Mouse (Mus musculus) embryonic facial prominence, embryonic 15.5 days (tissue): Measurements from ENCODE around the gene Krtap1-5. TPM values are rescaled to one million over a fixed set of nuclear protein-coding genes. Genes with fewer than 3 reads are reported as not detected.

ENCODE experiments used
- ATAC-seq: fragments of 200-750 bp; cut with Nextera tagmentation; 2 replicates; pipeline ENCODE4 v1.8.0; 2017; ENCODE audit warnings: low read depth, moderate TSS enrichment; ENCODE audit not compliant: insufficient number of reproducible peaks, low FRiP score, low TSS enrichment
- H3K27ac ChIP-seq: fragments of 300-500 bp; sonication (generic); replicated peaks from 2 replicates; pipeline ENCODE4 v1.5.1; 2015; ENCODE audit warnings: mild to moderate bottlenecking, inconsistent platforms
- H3K27me3 ChIP-seq: fragments of 300-500 bp; sonication (generic); 2 replicates; pipeline ENCODE4 v1.6.1; 2015; ENCODE audit warnings: inconsistent platforms
- H3K36me3 ChIP-seq: fragments of 300-500 bp; sonication (generic); 2 replicates; pipeline ENCODE4 v1.6.1; 2015; ENCODE audit warnings: mild to moderate bottlenecking, inconsistent platforms
- H3K4me1 ChIP-seq: fragments of 300-500 bp; sonication (generic); 2 replicates; pipeline ENCODE4 v1.6.1; 2015; ENCODE audit warnings: inconsistent platforms
- H3K4me2 ChIP-seq: fragments of 300-500 bp; sonication (generic); replicated peaks from 2 replicates; pipeline ENCODE4 v1.6.1; 2015; ENCODE audit warnings: mild to moderate bottlenecking, inconsistent platforms
- H3K4me3 ChIP-seq: fragments of 300-500 bp; sonication (generic); replicated peaks from 2 replicates; pipeline ENCODE4 v1.5.1; 2015; ENCODE audit warnings: mild to moderate bottlenecking, inconsistent platforms
- H3K9ac ChIP-seq: fragments of 300-500 bp; sonication (generic); 2 replicates; pipeline ENCODE4 v1.6.1; 2015; ENCODE audit warnings: inconsistent platforms
- H3K9me3 ChIP-seq: fragments of 300-500 bp; sonication (generic); replicated peaks from 2 replicates; pipeline ENCODE4 v1.6.1; 2016; ENCODE audit warnings: inconsistent platforms
- WGBS: fragments of 180-500 bp; shearing (Covaris S2); methylation state at CpG from one replicate; pipeline ENCODE4 v1.1.7; 2015; 5-methylcytosine and 5-hydroxymethylcytosine counted together
- polyA plus RNA-seq: library from polyadenylated mRNA; unstranded; fragments of >200 nt; fragmentation: Nextera tagmentation; extraction: Ambion mirVana; gene quantifications from 2 replicates; pipeline ENCODE4 v1.2.1, GENCODE M21; 2015

Krtap1-5 gene
- polyA plus RNA-seq, 1 experiment from 2014 or later: 3.7 TPM

- Histone ChIP-seq H3K36me3 (no peaks in the 10 kb centered on the region), H3K4me3 (no peak overlapping the region), H3K4me2 (no peak overlapping the region), H3K9me3 (no peaks in the 10 kb centered on the region), H3K9ac (no peak overlapping the region), H3K4me1 (no peaks in the 10 kb centered on the region), H3K27ac (no peak overlapping the region), H3K27me3 (no peaks in the 10 kb centered on the region)
- ATAC-seq: no peak
- 75% methylated on average over 6 of the region's 6 CpGs for WGBS
Observed at GRCm38 (mm10) chr11:99581564-99581963, 748 bp upstream of the Krtap1-5 start.

DNA sequence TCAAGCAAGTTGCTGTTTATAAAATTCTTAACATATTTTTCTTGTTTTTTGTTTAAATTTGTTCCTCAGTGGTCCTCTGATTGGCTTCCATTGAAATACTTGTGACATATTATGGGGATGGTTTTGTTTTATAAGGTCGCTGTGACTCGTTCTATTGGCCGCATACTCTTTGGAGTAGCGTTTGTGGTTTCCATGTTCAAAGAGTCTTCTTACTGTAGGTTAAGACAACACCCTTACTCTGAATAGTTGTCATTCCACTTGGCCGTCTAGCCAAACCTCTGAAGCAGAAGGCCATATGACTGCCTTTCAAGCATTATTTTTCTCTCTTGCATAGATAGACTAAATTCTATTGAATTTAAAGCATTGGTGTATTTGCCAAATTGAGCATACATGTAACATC lies 235 bp upstream of the Krtap1-5 start:
- Histone ChIP-seq H3K27me3 (no peaks in the 10 kb centered on the region), H3K9ac (no peak overlapping the region), H3K36me3 (no peaks in the 10 kb centered on the region), H3K4me2 (no peak overlapping the region), H3K4me3 (no peak overlapping the region), H3K9me3 (no peaks in the 10 kb centered on the region), H3K27ac (no peak overlapping the region), H3K4me1 (no peaks in the 10 kb centered on the region)
- ATAC-seq: no peak
- WGBS: 76% methylated on average over 5 of the region's 5 CpGs

DNA sequence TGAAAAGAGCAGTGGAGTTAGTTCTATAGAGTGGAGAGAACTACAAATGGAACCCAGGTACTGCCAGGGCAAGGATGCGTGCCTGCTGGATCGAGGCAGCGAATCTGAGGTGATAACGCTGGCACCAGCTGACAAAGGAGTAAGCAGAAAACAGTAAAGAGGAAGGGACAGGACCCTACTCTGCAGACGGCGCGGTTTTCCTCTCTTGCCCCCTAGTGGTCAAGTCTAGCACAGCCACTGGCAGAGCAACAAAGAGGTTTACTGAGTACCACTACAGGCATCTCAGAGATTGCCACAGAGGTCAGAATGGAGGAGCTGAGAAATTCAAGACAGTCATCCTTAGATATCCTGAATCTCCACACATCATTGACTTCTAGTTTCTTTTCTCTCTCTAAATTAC lies 6.7 kb downstream of the Krtap1-5 start:
- Histone ChIP-seq H3K9ac (no peak overlapping the region), H3K9me3 (no peaks in the 10 kb centered on the region), H3K4me3 (peak overlapping the region; percentile 24; the same call in 1 of the 2 replicates), H3K4me2 (peak overlapping the region; percentile 44), H3K27me3 (no peaks in the 10 kb centered on the region), H3K36me3 (no peaks in the 10 kb centered on the region), H3K4me1 (no peaks in the 10 kb centered on the region), H3K27ac (no peak overlapping the region)
- ATAC-seq: no peak
- WGBS: 2% methylated on average over 7 of the region's 7 CpGs

DNA sequence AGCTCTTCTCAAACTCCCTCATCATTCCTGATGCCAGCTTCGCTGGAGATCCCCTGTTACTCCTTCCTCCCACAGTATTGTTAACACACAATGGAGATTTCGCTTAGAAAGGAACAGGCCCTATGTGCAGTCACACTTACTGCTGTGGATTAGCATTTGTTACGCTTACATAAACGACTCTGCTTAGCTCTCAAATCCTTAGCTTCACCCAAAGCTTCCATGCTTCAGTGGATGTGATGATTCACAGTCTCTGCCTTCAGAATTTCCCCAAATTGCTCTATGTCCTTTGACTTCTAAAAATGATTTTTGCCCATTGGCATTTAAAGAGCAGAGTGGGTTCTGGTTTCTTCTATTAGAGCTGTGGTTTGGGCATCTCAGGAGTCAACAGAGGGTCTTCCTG lies 7.7 kb downstream of the Krtap1-5 start:
- H3K4me2 ChIP-seq: no peak overlapping the region
- 56% methylated on average over 4 of the region's 4 CpGs for WGBS
- no peaks in the 10 kb centered on the region for H3K9me3 ChIP-seq
- no peaks in the 10 kb centered on the region for H3K36me3 ChIP-seq
- ATAC-seq: no peak
- no peak overlapping the region for H3K9ac ChIP-seq
- H3K27ac ChIP-seq: no peak overlapping the region
- H3K27me3 ChIP-seq: no peaks in the 10 kb centered on the region
- H3K4me1 ChIP-seq: no peaks in the 10 kb centered on the region
- no peak overlapping the region for H3K4me3 ChIP-seq

GRCm38 (mm10) chr11:99566530-99566929 lies 14.3 kb downstream of the Krtap1-5 start, which contains the start of gene Krtap3-1:
Gene Krtap3-1, minus strand, starts transcription at chr11:99566630.
- H3K9me3 ChIP-seq: no peaks in the 10 kb centered on the region
- H3K9ac ChIP-seq: no peak within 1 kb of the TSS
- no peak within 1 kb of the TSS for H3K4me3 ChIP-seq
- H3K4me1 ChIP-seq: no peaks in the 10 kb centered on the region
- H3K4me2 ChIP-seq: no peak within 1 kb of the TSS
- 86% methylated on average over 7 of the region's 7 CpGs for WGBS
- no peaks in the 10 kb centered on the region for H3K27me3 ChIP-seq
- H3K36me3 ChIP-seq: no peaks in the 10 kb centered on the region
- no peak for ATAC-seq
- no peak within 1 kb of the TSS for H3K27ac ChIP-seq

GRCm38 (mm10) chr11:99562580-99562979 lies 18.2 kb downstream of the Krtap1-5 start:
- WGBS: 72% methylated on average over 6 of the region's 6 CpGs
- no peaks in the 10 kb centered on the region for H3K27me3 ChIP-seq
- H3K4me1 ChIP-seq: no peaks in the 10 kb centered on the region
- no peak for ATAC-seq
- no peak overlapping the region for H3K4me2 ChIP-seq
- no peak overlapping the region for H3K9ac ChIP-seq
- H3K27ac ChIP-seq: no peak overlapping the region
- no peaks in the 10 kb centered on the region for H3K36me3 ChIP-seq
- H3K4me3 ChIP-seq: no peak overlapping the region
- no peaks in the 10 kb centered on the region for H3K9me3 ChIP-seq

DNA sequence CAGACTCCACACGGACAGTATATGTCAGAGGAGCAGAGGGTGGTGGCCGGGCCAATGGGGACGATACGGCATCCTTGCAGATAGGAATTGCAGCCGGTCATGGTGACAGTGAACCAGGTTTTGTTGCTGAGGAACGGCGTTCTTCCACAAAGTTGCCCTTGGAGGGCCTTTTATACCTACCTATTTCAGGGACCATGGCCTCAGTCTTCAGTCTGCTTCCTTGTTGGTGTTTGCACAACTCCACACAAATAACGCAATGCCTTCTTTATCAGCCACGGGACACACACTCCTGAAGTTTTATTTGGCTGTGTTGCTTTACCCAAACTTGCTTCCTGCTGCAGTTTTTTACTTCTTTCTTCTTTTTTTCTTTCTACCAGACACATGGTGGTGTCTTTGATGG lies 21.4 kb downstream of the Krtap1-5 start, which contains the start of gene Gm11939:
Gene Gm11939 (minus strand): TSS at position 101 of the 400 bp plus-strand sequence.
- H3K4me1 ChIP-seq: no peaks in the 10 kb centered on the region
- 86% methylated on average over 9 of the region's 9 CpGs for WGBS
- H3K4me3 ChIP-seq: no peak within 1 kb of the TSS
- H3K4me2 ChIP-seq: no peak within 1 kb of the TSS
- H3K27me3 ChIP-seq: no peaks in the 10 kb centered on the region
- no peak within 1 kb of the TSS for H3K9ac ChIP-seq
- H3K9me3 ChIP-seq: no peaks in the 10 kb centered on the region
- H3K27ac ChIP-seq: no peak within 1 kb of the TSS
- ATAC-seq: no peak
- H3K36me3 ChIP-seq: no peaks in the 10 kb centered on the region

GRCm38 (mm10) chr11:99557976-99558745 lies 22.7 kb downstream of the Krtap1-5 start:
- Histone ChIP-seq H3K4me2 (no peak overlapping the region), H3K4me3 (no peak overlapping the region), H3K9ac (no peak overlapping the region), H3K27ac (no peak overlapping the region), H3K36me3 (no peaks in the 10 kb centered on the region), H3K9me3 (no peaks in the 10 kb centered on the region), H3K4me1 (no peaks in the 10 kb centered on the region), H3K27me3 (no peaks in the 10 kb centered on the region)
- WGBS: 76% methylated on average over 3 of the region's 3 CpGs
- no peak for ATAC-seq

DNA sequence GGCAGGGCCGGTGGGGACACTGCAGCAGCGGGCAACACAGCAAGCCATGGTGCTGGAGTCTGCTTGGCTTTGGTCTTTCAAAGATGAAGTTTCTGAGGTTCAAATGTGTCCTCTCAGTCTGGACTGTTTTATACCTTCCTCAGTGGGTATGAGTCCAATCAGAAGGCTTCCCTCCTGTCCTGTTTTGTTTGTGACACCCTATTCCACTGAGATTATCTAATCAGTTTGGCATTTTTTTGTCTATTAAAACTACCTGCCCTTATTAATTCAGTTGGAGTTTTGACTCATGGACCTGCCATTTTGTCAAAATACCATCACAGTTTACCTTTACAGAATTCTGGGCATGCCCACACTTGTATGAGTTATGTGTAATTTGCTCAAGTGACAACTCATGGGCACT lies 24.1 kb downstream of the Krtap1-5 start, which contains the start of gene Krtap3-2:
Gene Krtap3-2 (minus strand): TSS at position 101 of the 400 bp plus-strand sequence.
- Histone ChIP-seq H3K9ac (no peak within 1 kb of the TSS), H3K4me1 (no peaks in the 10 kb centered on the region), H3K36me3 (no peaks in the 10 kb centered on the region), H3K9me3 (no peaks in the 10 kb centered on the region), H3K4me3 (no peak within 1 kb of the TSS), H3K27ac (no peak within 1 kb of the TSS), H3K27me3 (no peaks in the 10 kb centered on the region), H3K4me2 (no peak within 1 kb of the TSS)
- no peak for ATAC-seq
- WGBS: 79% methylated on average over 2 of the region's 2 CpGs

GRCm38 (mm10) chr11:99556195-99556594 lies 24.6 kb downstream of the Krtap1-5 start:
- 87% methylated on average over 2 of the region's 2 CpGs for WGBS

DNA sequence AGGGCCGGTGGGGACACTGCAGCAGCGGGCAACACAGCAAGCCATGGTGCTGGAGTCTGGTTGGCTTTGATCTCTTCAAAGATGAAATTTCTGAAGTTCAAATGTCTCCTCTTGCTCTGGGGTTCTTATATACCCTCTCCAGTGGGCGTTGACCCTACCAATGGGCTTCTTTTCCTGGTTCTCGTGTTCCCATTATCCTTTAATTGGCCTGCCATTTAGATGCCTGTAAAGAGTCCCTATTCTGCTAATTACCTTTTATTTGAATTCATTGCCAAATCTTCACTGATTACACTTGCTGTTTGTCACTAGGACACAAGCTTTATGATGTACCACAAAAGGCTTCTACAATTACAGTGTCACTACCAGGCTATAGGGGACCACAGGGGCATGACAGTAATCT lies 30.1 kb downstream of the Krtap1-5 start, which contains the start of gene Krtap3-3:
Gene Krtap3-3 (minus strand): TSS at position 101 of the 400 bp plus-strand sequence.
- H3K9me3 ChIP-seq: no peaks in the 10 kb centered on the region
- H3K9ac ChIP-seq: no peak within 1 kb of the TSS
- no peaks in the 10 kb centered on the region for H3K4me1 ChIP-seq
- ATAC-seq: no peak
- H3K27me3 ChIP-seq: no peaks in the 10 kb centered on the region
- no peaks in the 10 kb centered on the region for H3K36me3 ChIP-seq
- 69% methylated on average over 4 of the region's 4 CpGs for WGBS
- H3K4me2 ChIP-seq: no peak within 1 kb of the TSS
- H3K27ac ChIP-seq: 0 out of 2 replicates have a peak within 1 kb of the TSS, but pooled peaks have one; percentile 39
- H3K4me3 ChIP-seq: no peak within 1 kb of the TSS

More at GRCm38 (mm10) chr11:99556195-99556594, 24.6 kb downstream of the Krtap1-5 start:
- Histone ChIP-seq H3K4me1 (no peaks in the 10 kb centered on the region), H3K9ac (no peak overlapping the region), H3K27me3 (no peaks in the 10 kb centered on the region), H3K9me3 (no peaks in the 10 kb centered on the region), H3K36me3 (no peaks in the 10 kb centered on the region), H3K4me2 (no peak overlapping the region), H3K27ac (no peak overlapping the region), H3K4me3 (no peak overlapping the region)
- ATAC-seq: no peak

DNA sequence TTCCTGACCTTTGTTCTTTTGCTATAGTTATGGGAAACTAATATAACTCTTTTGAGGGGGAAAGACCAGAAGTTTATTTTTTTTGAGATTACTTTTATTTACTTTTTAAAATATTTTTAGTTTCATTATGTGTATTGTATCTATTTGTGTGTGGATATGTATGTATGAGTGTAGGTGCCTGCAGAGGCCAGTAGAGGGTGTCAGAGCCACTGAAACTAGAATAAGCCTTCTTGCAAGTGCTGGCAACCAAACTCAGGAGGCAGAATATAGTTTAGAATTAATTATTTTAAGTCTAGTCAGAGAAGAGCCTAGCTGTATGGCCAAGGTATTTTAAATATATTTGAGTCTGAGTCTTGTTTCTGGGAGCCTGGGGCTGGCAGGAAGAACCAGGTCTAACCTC lies 32.9 kb downstream of the Krtap1-5 start:
- no peak overlapping the region for H3K4me2 ChIP-seq
- H3K4me3 ChIP-seq: no peak overlapping the region
- no peaks in the 10 kb centered on the region for H3K36me3 ChIP-seq
- no peaks in the 10 kb centered on the region for H3K27me3 ChIP-seq
- H3K4me1 ChIP-seq: no peaks in the 10 kb centered on the region
- H3K9ac ChIP-seq: no peak overlapping the region
- no peaks in the 10 kb centered on the region for H3K9me3 ChIP-seq
- no peak overlapping the region for H3K27ac ChIP-seq
- no peak for ATAC-seq
